Mouse (Mus musculus) thymus, postnatal 36 days (tissue): ENCODE results near the gene Cacng1.

Experiments used
- DNase-seq, 2 experiments: peaks; one replicate each; pipeline ENCODE4 v3.0.0; 2022; ENCODE audit warnings: mixed read lengths in 2 of 2

Gene Cacng1

GRCm38 (mm10) chr11:107716332-107716938 is at the start of gene Cacng1:
Gene Cacng1, minus strand, starts transcription at chr11:107716522.
- no peak for DNase-seq

GRCm38 (mm10) chr11:107762688-107763460 is 46.6 kb upstream of the Cacng1 start:
- no peak for DNase-seq

- no peak for DNase-seq
These were observed 45.6 kb upstream of the Cacng1 start for GRCm38 (mm10) chr11:107761790-107762500.

- no peak for DNase-seq
These were observed 43.7 kb upstream of the Cacng1 start for GRCm38 (mm10) chr11:107760001-107760400.

- DNase-seq = no peak
These were observed 43.2 kb upstream of the Cacng1 start for GRCm38 (mm10) chr11:107759516-107759915.

GRCm38 (mm10) chr11:107749114-107749513 is 32.8 kb upstream of the Cacng1 start:
- DNase-seq = no peak

GRCm38 (mm10) chr11:107748243-107749035 is 32.1 kb upstream of the Cacng1 start:
- DNase-seq = no peak

GRCm38 (mm10) chr11:107743100-107743499 is 26.8 kb upstream of the Cacng1 start:
- no peak for DNase-seq

GRCm38 (mm10) chr11:107738418-107739099 is 22.2 kb upstream of the Cacng1 start:
- DNase-seq = no peak

GRCm38 (mm10) chr11:107737886-107738285 is 21.6 kb upstream of the Cacng1 start:
- no peak for DNase-seq

- no peak for DNase-seq
These were observed 17.8 kb upstream of the Cacng1 start for GRCm38 (mm10) chr11:107734133-107734532.

- DNase-seq = no peak
These were observed 15.2 kb upstream of the Cacng1 start for GRCm38 (mm10) chr11:107731498-107731897.

GRCm38 (mm10) chr11:107730940-107731339 is 14.6 kb upstream of the Cacng1 start:
- no peak for DNase-seq

GRCm38 (mm10) chr11:107729141-107729540 is 12.8 kb upstream of the Cacng1 start:
- no peak for DNase-seq

GRCm38 (mm10) chr11:107728073-107728863 is 11.9 kb upstream of the Cacng1 start:
- DNase-seq = no peak

- no peak for DNase-seq
These were observed 8.3 kb upstream of the Cacng1 start for GRCm38 (mm10) chr11:107724603-107725002.

- no peak for DNase-seq
These were observed 4.7 kb upstream of the Cacng1 start for GRCm38 (mm10) chr11:107721057-107721456.

GRCm38 (mm10) chr11:107720264-107721021 is 4.1 kb upstream of the Cacng1 start:
- DNase-seq = no peak

- DNase-seq = no peak
These were observed 2.0 kb downstream of the Cacng1 start for GRCm38 (mm10) chr11:107714368-107714767.

- no peak for DNase-seq
These were observed 5.9 kb downstream of the Cacng1 start for GRCm38 (mm10) chr11:107710379-107710778.
